Comparison of ENCODE assay signal across 24 mouse cellular contexts in the genomic region with DNA sequence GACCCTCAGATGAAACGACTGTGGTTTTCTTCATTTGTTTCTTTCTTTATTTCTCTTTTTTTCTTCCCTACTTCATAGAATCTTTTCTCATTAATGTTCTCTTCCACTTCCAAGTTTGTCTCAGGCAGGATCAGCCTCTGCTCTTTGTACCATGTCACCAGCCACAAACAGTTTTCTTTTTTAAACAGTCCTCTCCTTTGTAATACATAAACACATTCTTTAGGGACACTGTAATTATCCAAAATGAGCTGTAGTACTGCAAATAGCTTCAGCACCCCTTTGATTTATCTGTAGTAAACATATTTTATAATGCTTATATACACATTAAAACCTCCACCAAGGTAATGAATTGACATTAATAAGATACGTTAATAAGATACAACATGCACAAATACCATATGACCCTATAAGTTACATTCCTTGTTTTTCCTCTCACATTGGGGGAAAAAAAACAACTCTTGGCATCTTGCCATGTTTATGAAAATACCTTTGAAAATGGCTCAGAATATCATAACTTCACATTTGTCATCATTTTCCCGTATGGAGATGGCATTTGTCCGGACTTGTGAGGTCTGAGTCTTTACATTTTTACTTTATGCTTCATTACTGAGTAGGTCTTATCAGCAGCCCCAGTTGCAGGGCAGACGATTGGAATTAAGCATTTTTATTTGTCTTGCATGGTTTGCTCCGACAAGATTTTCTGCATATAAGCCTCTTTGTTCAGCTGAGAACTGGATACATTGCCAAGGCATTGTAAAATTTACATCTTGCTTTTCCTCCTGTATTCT.
DNase-seq lines count a peak whose midpoint lies in the region; ATAC-seq lines count a peak whose summit lies in the region.
"Had no signal": no experiment of that assay in that cellular context is flagged by ENCODE, and none has a peak within 500 bp of the region (broad histone marks: within the 10 kb centered on the region; RNA-seq: fewer than 3 reads in every experiment).

No protein-coding gene starts in this region.

- H3K4me3 ChIP-seq in embryonic facial prominence, embryonic 14.5 days (ENCODE audit: low read depth, low read length), result no peak overlapping the region
- H3K4me3 ChIP-seq in embryonic facial prominence, embryonic 10.5 days, result no peak overlapping the region
- H3K4me3 ChIP-seq in lung, embryonic 15.5 days, result no peak overlapping the region
- H3K4me3 ChIP-seq: embryonic facial prominence, embryonic 13.5 days; forebrain, embryonic 10.5 days; forebrain, embryonic 13.5 days; gastrocnemius, adult 2 months; hindbrain, embryonic 12.5 days; hindbrain, embryonic 15.5 days had no signal

- no peaks in the 10 kb centered on the region for H3K27me3 ChIP-seq in embryonic facial prominence, embryonic 14.5 days (replicated peaks; ENCODE audit: control insufficient read depth, insufficient read depth, low read length)
- H3K27me3 ChIP-seq in embryonic facial prominence, embryonic 10.5 days (replicated peaks; ENCODE audit: low read depth, poor library complexity, severe bottlenecking), result no peaks in the 10 kb centered on the region
- H3K27me3 ChIP-seq in lung, embryonic 15.5 days, result no peaks in the 10 kb centered on the region
- H3K27me3 ChIP-seq: embryonic facial prominence, embryonic 13.5 days; forebrain, embryonic 13.5 days; hindbrain, embryonic 12.5 days; hindbrain, embryonic 15.5 days had no signal

- no peak for ATAC-seq in embryonic facial prominence, embryonic 14.5 days (ENCODE audit: low read depth)
- peak; percentile 89; the same call in 1 of the 2 replicates for ATAC-seq in lung, embryonic 15.5 days (ENCODE audit: borderline replicate concordance, extremely low read depth, low FRiP score, low TSS enrichment)
- ATAC-seq: forebrain, embryonic 13.5 days; forebrain, embryonic 16.5 days; Patski had no signal

- 49% methylated on average over 6 of the region's 6 CpGs for WGBS in embryonic facial prominence, embryonic 14.5 days
- 84% methylated on average over 6 of the region's 6 CpGs for WGBS in embryonic facial prominence, embryonic 10.5 days
- WGBS in lung, embryonic 15.5 days, result 29% methylated on average over 6 of the region's 6 CpGs

- no peaks in the 10 kb centered on the region for H3K9me3 ChIP-seq in embryonic facial prominence, embryonic 14.5 days (ENCODE audit: control insufficient read depth, low read length)
- no peaks in the 10 kb centered on the region for H3K9me3 ChIP-seq in embryonic facial prominence, embryonic 10.5 days
- no peaks in the 10 kb centered on the region for H3K9me3 ChIP-seq in lung, embryonic 15.5 days
- H3K9me3 ChIP-seq: embryonic facial prominence, embryonic 13.5 days; forebrain, embryonic 10.5 days; forebrain, embryonic 13.5 days; hindbrain, embryonic 12.5 days; hindbrain, embryonic 15.5 days had no signal

- no peak overlapping the region for H3K9ac ChIP-seq in embryonic facial prominence, embryonic 14.5 days (ENCODE audit: low read depth, low read length)
- H3K9ac ChIP-seq in lung, embryonic 15.5 days, result no peak overlapping the region
- H3K9ac ChIP-seq: embryonic facial prominence, embryonic 13.5 days; forebrain, embryonic 13.5 days; hindbrain, embryonic 12.5 days; hindbrain, embryonic 15.5 days had no signal

- no peaks in the 10 kb centered on the region for H3K4me1 ChIP-seq in embryonic facial prominence, embryonic 14.5 days (ENCODE audit: control insufficient read depth, insufficient read depth, low read length)
- no peaks in the 10 kb centered on the region for H3K4me1 ChIP-seq in embryonic facial prominence, embryonic 10.5 days
- H3K4me1 ChIP-seq in lung, embryonic 15.5 days, result peaks cover 11% of the 10 kb centered on the region
- H3K4me1 ChIP-seq: forebrain, embryonic 10.5 days; forebrain, embryonic 13.5 days; hindbrain, embryonic 12.5 days; hindbrain, embryonic 15.5 days had no signal

- no peak overlapping the region for H3K4me2 ChIP-seq in embryonic facial prominence, embryonic 14.5 days (ENCODE audit: low read depth, low read length)
- no peak overlapping the region for H3K4me2 ChIP-seq in lung, embryonic 15.5 days
- H3K4me2 ChIP-seq: embryonic facial prominence, embryonic 13.5 days; forebrain, embryonic 13.5 days; heart, embryonic 11.5 days; hindbrain, embryonic 12.5 days; hindbrain, embryonic 15.5 days had no signal

- H3K36me3 ChIP-seq in embryonic facial prominence, embryonic 14.5 days (ENCODE audit: control insufficient read depth, insufficient read depth, low read length), result no peaks in the 10 kb centered on the region
- no peaks in the 10 kb centered on the region for H3K36me3 ChIP-seq in embryonic facial prominence, embryonic 10.5 days (replicated peaks)
- H3K36me3 ChIP-seq in lung, embryonic 15.5 days, result no peaks in the 10 kb centered on the region
- H3K36me3 ChIP-seq: embryonic facial prominence, embryonic 13.5 days; forebrain, embryonic 10.5 days; hindbrain, embryonic 12.5 days; hindbrain, embryonic 15.5 days had no signal

- no peak overlapping the region for H3K27ac ChIP-seq in embryonic facial prominence, embryonic 14.5 days (replicated peaks; ENCODE audit: low read depth, low read length)
- no peak overlapping the region for H3K27ac ChIP-seq in embryonic facial prominence, embryonic 10.5 days (replicated peaks)
- peak overlapping the region; percentile 53 for H3K27ac ChIP-seq in lung, embryonic 15.5 days
- H3K27ac ChIP-seq: embryonic facial prominence, embryonic 13.5 days; forebrain, embryonic 10.5 days; forebrain, embryonic 13.5 days; gastrocnemius, adult 2 months; hindbrain, embryonic 12.5 days; hindbrain, embryonic 15.5 days had no signal

- peak; percentile 22 for DNase-seq in embryonic facial prominence, embryonic 14.5 days (ENCODE audit: low spot score)
- DNase-seq in embryonic facial prominence, embryonic 10.5 days (ENCODE audit: low spot score), result no peak
- DNase-seq in lung, postnatal 36 days, result no peak
- DNase-seq in lung, postnatal 10 days, result peak; percentile 20
- no peak for DNase-seq in lung, adult 18-20 months
- no peak for DNase-seq in gastrocnemius, adult 18-20 months (ENCODE audit: low spot score)
- DNase-seq: adrenal gland, postnatal 10 days; adrenal gland, postnatal 36 days; cerebellum, adult 11 months; cerebellum, adult 2 months; cerebellum, adult 9-11 months; cerebellum, postnatal 25 days; gastrocnemius, adult 2 months; gastrocnemius, postnatal 14 days; heart, adult 11 months had no signal

Comparison
In these comparisons a context has a peak if more than half of its experiments do, and no peak if none do; other contexts are left out.
1. DNase-seq: peak in embryonic facial prominence, embryonic 14.5 days (single experiment) and lung, postnatal 10 days (single experiment); none in embryonic facial prominence, embryonic 10.5 days (single experiment), lung, postnatal 36 days (single experiment), lung, adult 18-20 months (0 of 2) and gastrocnemius, adult 18-20 months (single experiment).